Mouse (Mus musculus): ENCODE measurements around the gene Adck1. TPM values are rescaled to one million over a fixed set of nuclear protein-coding genes. Genes with fewer than 3 reads are reported as not detected.
"Not testable (repeated sequence)": the region's sequence is repeated elsewhere in the genome, so short reads cannot be mapped to it uniquely, and the experiment has no call there.

The Adck1 gene
- 18.4 and 18.7 TPM in 2 replicates for polyA plus RNA-seq (2014; fragmentation: Nextera tagmentation; extraction: Ambion mirVana)

DNA sequence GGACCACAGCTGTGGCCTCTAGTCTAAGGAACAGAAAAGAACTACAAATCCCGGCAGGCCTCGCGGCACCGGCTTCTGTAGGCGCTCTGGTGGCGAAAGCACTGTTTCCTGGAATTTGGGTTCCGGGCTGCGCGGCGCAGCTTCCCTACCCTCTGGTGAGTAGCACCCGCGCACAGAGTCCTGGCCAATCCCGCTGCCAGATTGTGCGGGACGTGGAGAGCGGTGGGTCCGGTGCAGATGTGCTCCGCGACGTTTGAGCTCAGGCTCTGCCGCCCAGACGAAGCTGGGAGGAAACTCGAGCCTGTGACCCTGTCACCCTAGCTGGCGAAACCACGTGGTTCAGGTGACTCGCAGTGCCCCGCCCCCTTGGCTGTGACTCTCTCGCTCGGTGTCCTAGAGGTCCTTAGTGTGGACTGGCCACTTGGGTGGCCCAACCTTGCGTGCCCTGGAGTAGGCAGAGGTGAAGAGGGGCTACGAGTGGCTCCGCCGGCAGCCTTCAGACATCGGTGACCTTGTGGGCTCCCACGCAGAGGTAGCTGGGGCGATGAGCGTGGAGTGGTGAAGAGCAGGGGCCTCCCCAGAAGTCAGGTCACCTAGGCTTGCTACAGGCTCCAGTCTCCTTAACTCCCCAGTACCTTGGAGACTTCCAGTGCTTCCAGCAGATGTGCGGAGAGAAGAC lies at the start of gene Adck1:
Gene Adck1, plus strand, starts transcription at position 114 of the 679 bp plus-strand sequence.
- under 1% methylated on average over 38 of the region's 38 CpGs for WGBS
- Histone ChIP-seq H3K4me3 (ENCODE audit: low read depth, low read length) (peak within 1 kb of the TSS; percentile 70), H3K27ac (ENCODE audit: low read depth, low read length) (peak within 1 kb of the TSS; percentile 61; the same call in 1 of the 2 replicates), H3K4me1 (replicated peaks; ENCODE audit: control insufficient read depth, insufficient read depth, low read length) (no peaks in the 10 kb centered on the region), H3K9me3 (ENCODE audit: control insufficient read depth, low read length) (no peaks in the 10 kb centered on the region), H3K9ac (ENCODE audit: low read depth, low read length) (peak within 1 kb of the TSS; percentile 75), H3K27me3 (replicated peaks; ENCODE audit: control insufficient read depth, insufficient read depth, low read length) (no peaks in the 10 kb centered on the region), H3K4me2 (peak within 1 kb of the TSS; percentile 82), H3K36me3 (ENCODE audit: control insufficient read depth, insufficient read depth, low read length) (no peaks in the 10 kb centered on the region)
- DNase-seq (ENCODE audit: low spot score) (peak; percentile 89), ATAC-seq (replicated peaks; ENCODE audit: low FRiP score) (peak; percentile 97)

DNA sequence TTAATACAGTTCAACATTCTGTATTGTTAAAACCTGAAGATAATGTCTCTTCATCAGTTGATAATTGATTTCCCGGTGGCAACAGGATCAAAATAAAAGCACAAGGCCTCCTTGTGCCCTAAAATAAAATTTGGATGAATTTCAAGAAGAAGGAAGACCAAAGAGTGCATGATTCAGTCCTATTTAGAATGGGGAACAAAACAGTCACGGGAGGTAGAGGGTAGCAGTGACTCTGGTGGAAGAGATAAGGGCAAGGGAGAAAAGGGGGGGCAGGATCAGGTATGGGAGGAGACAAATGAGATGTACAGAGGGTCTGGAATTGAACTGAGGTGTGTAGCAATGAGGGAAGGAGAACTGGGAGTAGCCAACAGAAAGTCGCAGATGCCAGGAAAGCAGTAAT lies 45.8 kb upstream of the Adck1 start:
- no peak overlapping the region for H3K9ac ChIP-seq (ENCODE audit: low read depth, low read length)
- H3K9me3 ChIP-seq (ENCODE audit: control insufficient read depth, low read length), result no peaks in the 10 kb centered on the region
- WGBS, result 70% methylated on average over 3 of the region's 3 CpGs
- H3K4me3 ChIP-seq (ENCODE audit: low read depth, low read length), result no peak overlapping the region
- ATAC-seq (replicated peaks; ENCODE audit: low FRiP score) (no peak), DNase-seq (ENCODE audit: low spot score) (no peak)
- H3K36me3 ChIP-seq (ENCODE audit: control insufficient read depth, insufficient read depth, low read length), result no peaks in the 10 kb centered on the region
- no peaks in the 10 kb centered on the region for H3K27me3 ChIP-seq (replicated peaks; ENCODE audit: control insufficient read depth, insufficient read depth, low read length)
- no peaks in the 10 kb centered on the region for H3K4me1 ChIP-seq (replicated peaks; ENCODE audit: control insufficient read depth, insufficient read depth, low read length)
- no peak overlapping the region for H3K27ac ChIP-seq (ENCODE audit: low read depth, low read length)
- no peak overlapping the region for H3K4me2 ChIP-seq

DNA sequence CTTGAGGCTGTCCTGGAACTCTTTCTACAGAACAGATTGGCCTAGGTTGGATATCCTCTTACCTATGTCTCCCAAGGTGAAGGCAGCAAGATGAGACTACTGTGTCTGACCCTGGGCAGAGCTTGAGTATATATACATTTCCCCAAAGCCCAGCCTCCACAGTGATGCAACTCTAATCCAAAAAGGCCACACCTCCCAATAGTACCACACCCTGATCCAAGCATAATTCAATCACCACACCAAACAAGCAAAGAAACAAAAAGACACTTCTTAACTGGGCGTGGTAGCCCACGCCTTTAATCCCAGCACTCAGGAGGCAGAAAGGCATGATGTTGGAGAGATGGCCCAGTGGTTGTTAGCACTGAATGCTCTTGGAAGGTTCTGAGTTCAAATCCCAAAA lies 36.4 kb upstream of the Adck1 start, which contains the start of gene Gm5039:
Gene Gm5039, minus strand, starts transcription at position 101 of the 400 bp plus-strand sequence.
- not testable (repeated sequence) for H3K4me1 ChIP-seq (replicated peaks; ENCODE audit: control insufficient read depth, insufficient read depth, low read length); H3K9ac ChIP-seq (ENCODE audit: low read depth, low read length); ATAC-seq (replicated peaks; ENCODE audit: low FRiP score); H3K36me3 ChIP-seq (ENCODE audit: control insufficient read depth, insufficient read depth, low read length); H3K9me3 ChIP-seq (ENCODE audit: control insufficient read depth, low read length); H3K27ac ChIP-seq (ENCODE audit: low read depth, low read length); H3K4me2 ChIP-seq; H3K4me3 ChIP-seq (ENCODE audit: low read depth, low read length); H3K27me3 ChIP-seq (replicated peaks; ENCODE audit: control insufficient read depth, insufficient read depth, low read length); DNase-seq (ENCODE audit: low spot score)
- 94% methylated on average over 2 of the region's 2 CpGs for WGBS

DNA sequence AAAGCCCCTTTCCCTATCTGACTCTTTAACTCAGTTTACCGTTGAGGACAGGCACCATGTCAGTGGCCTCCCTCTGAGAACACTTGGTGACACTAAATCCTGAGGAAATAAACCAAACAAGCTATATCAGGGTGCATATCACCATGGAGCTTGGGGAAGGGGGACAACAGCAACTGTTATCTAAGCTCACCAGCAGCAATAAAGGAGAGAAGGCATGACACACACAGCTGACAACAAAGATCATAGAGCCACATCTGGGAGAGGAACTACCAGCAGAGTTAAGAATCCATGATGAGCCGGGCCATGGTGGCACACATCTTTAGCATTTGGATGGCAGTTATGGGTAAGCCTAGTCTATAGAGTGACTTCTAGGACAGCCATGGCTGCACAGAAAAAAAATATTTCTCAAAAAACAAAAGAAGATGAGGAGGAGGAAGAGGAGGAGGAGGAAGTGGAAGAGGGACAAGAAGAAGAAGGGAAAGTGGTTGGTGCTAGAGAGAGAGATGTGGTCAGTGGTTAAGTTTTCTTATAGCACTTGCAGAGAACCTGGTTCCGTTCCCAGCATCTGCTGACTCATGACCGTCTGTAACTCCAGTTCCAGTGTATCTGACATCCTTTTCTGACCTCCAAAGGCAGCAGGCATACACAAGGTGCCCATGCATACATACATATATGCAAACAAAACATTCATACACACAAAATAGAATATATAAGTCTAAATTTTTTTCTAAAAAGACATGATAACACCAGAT lies 23.5 kb upstream of the Adck1 start:
- H3K4me1 ChIP-seq (replicated peaks; ENCODE audit: control insufficient read depth, insufficient read depth, low read length); H3K27ac ChIP-seq (ENCODE audit: low read depth, low read length); H3K36me3 ChIP-seq (ENCODE audit: control insufficient read depth, insufficient read depth, low read length); H3K4me3 ChIP-seq (ENCODE audit: low read depth, low read length); H3K9ac ChIP-seq (ENCODE audit: low read depth, low read length); H3K4me2 ChIP-seq; DNase-seq (ENCODE audit: low spot score); H3K27me3 ChIP-seq (replicated peaks; ENCODE audit: control insufficient read depth, insufficient read depth, low read length); H3K9me3 ChIP-seq (ENCODE audit: control insufficient read depth, low read length): not testable (repeated sequence)
- ATAC-seq (replicated peaks; ENCODE audit: low FRiP score), result peak; percentile 88
- 43% methylated on average over 4 of the region's 4 CpGs for WGBS

DNA sequence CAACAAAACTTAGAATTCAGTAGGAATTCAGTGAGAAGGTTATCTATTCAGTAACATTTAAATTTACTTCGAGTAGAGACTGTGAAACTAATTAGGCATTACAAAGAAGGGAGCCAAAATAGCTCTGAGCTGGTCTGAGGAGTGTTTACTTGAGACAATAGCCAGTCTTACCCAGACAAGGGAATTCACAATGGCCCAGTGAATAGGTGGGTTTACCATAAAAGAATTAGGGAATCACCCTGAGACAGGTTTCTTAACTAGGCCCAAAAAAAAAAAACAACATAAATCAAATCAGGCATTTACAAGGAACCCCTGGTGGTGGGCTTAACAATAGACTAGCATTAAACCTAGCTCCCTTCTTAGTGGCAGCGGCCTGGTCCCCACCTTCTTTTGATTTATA lies 19.1 kb upstream of the Adck1 start:
- H3K36me3 ChIP-seq (ENCODE audit: control insufficient read depth, insufficient read depth, low read length); H3K9me3 ChIP-seq (ENCODE audit: control insufficient read depth, low read length); H3K4me2 ChIP-seq; H3K9ac ChIP-seq (ENCODE audit: low read depth, low read length); H3K4me3 ChIP-seq (ENCODE audit: low read depth, low read length); H3K27ac ChIP-seq (ENCODE audit: low read depth, low read length); ATAC-seq (replicated peaks; ENCODE audit: low FRiP score); DNase-seq (ENCODE audit: low spot score); H3K4me1 ChIP-seq (replicated peaks; ENCODE audit: control insufficient read depth, insufficient read depth, low read length); H3K27me3 ChIP-seq (replicated peaks; ENCODE audit: control insufficient read depth, insufficient read depth, low read length): not testable (repeated sequence)
- WGBS, result 47% methylated on average over 2 of the region's 2 CpGs

- WGBS, result 29% methylated on average over 41 of the region's 41 CpGs
- no peaks in the 10 kb centered on the region for H3K9me3 ChIP-seq (ENCODE audit: control insufficient read depth, low read length)
- H3K4me3 ChIP-seq (ENCODE audit: low read depth, low read length), result peak overlapping the region; percentile 23; the same call in 1 of the 2 replicates
- H3K27me3 ChIP-seq (replicated peaks; ENCODE audit: control insufficient read depth, insufficient read depth, low read length), result no peaks in the 10 kb centered on the region
- H3K4me2 ChIP-seq, result peak overlapping the region; percentile 53
- peak; percentile 49; the same call in 1 of the 2 replicates for ATAC-seq (replicated peaks; ENCODE audit: low FRiP score)
- no peak overlapping the region for H3K27ac ChIP-seq (ENCODE audit: low read depth, low read length)
- peak overlapping the region; percentile 9; the same call in 1 of the 2 replicates for H3K9ac ChIP-seq (ENCODE audit: low read depth, low read length)
- H3K36me3 ChIP-seq (ENCODE audit: control insufficient read depth, insufficient read depth, low read length), result no peaks in the 10 kb centered on the region
- DNase-seq (ENCODE audit: low spot score), result no peak
- H3K4me1 ChIP-seq (replicated peaks; ENCODE audit: control insufficient read depth, insufficient read depth, low read length), result no peaks in the 10 kb centered on the region
Observed at GRCm38 (mm10) chr12:88354182-88354702, 6.1 kb upstream of the Adck1 start.

DNA sequence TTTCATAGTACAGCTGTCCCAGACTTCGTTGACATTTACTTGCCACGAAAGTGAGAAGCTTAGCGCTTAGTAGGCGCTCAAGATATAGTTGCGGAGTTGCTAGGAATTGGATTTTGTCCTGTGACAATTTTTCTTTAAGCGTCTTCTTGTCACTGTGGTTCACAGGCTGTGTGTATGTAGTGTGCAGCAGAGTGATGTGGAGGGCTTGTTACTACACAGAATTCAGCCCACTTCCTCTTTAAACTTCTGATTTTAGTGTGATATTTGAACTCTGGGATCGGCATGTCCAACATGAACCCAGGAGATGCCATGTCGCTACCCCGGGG lies 729 bp downstream of the Adck1 start:
- Histone ChIP-seq H3K9ac (ENCODE audit: low read depth, low read length) (peak overlapping the region; percentile 75), H3K4me2 (peak overlapping the region; percentile 82), H3K27ac (ENCODE audit: low read depth, low read length) (peak overlapping the region; percentile 61; the same call in 1 of the 2 replicates), H3K9me3 (ENCODE audit: control insufficient read depth, low read length) (no peaks in the 10 kb centered on the region), H3K4me3 (ENCODE audit: low read depth, low read length) (peak overlapping the region; percentile 70), H3K4me1 (replicated peaks; ENCODE audit: control insufficient read depth, insufficient read depth, low read length) (no peaks in the 10 kb centered on the region), H3K27me3 (replicated peaks; ENCODE audit: control insufficient read depth, insufficient read depth, low read length) (no peaks in the 10 kb centered on the region), H3K36me3 (ENCODE audit: control insufficient read depth, insufficient read depth, low read length) (no peaks in the 10 kb centered on the region)
- ATAC-seq (replicated peaks; ENCODE audit: low FRiP score), result 0 out of 2 replicates have a peak, but pooled peaks have one; percentile 0
- DNase-seq (ENCODE audit: low spot score), result no peak
- WGBS, result 40% methylated on average over 9 of the region's 9 CpGs

- no peak overlapping the region for H3K27ac ChIP-seq (ENCODE audit: low read depth, low read length)
- H3K4me3 ChIP-seq (ENCODE audit: low read depth, low read length), result no peak overlapping the region
- 75% methylated on average over 4 of the region's 4 CpGs for WGBS
- H3K4me2 ChIP-seq, result no peak overlapping the region
- no peaks in the 10 kb centered on the region for H3K9me3 ChIP-seq (ENCODE audit: control insufficient read depth, low read length)
- ATAC-seq (replicated peaks; ENCODE audit: low FRiP score) (no peak), DNase-seq (ENCODE audit: low spot score) (no peak)
- H3K4me1 ChIP-seq (replicated peaks; ENCODE audit: control insufficient read depth, insufficient read depth, low read length), result no peaks in the 10 kb centered on the region
- H3K27me3 ChIP-seq (replicated peaks; ENCODE audit: control insufficient read depth, insufficient read depth, low read length), result no peaks in the 10 kb centered on the region
- no peaks in the 10 kb centered on the region for H3K36me3 ChIP-seq (ENCODE audit: control insufficient read depth, insufficient read depth, low read length)
- H3K9ac ChIP-seq (ENCODE audit: low read depth, low read length), result no peak overlapping the region
Observed at GRCm38 (mm10) chr12:88367673-88368072, 7.3 kb downstream of the Adck1 start.
